Mouse (Mus musculus) cerebellum, adult 2 months (tissue): ENCODE data around the gene Pgm5. TPM values are rescaled to one million over a fixed set of nuclear protein-coding genes. Genes with fewer than 3 reads are reported as not detected.

Source experiments
- DNase-seq, 2 experiments: peaks; one replicate each; pipeline ENCODE4 v3.0.0; 2021
- H3K27ac ChIP-seq: fragments of 200-500 bp; 2 replicates; pipeline ENCODE4 v1.5.1; 2012; ENCODE audit warnings: low read length, control low read depth, inconsistent platforms; ENCODE audit not compliant: insufficient read depth
- H3K27me3 ChIP-seq: fragments of 200-500 bp; 2 replicates; pipeline ENCODE4 v1.6.1; 2012; ENCODE audit warnings: inconsistent platforms, mild to moderate bottlenecking, low read length, moderate library complexity; ENCODE audit not compliant: control insufficient read depth, insufficient read depth
- H3K4me1 ChIP-seq: fragments of 200-500 bp; 2 replicates; pipeline ENCODE4 v1.6.1; 2011; ENCODE audit warnings: low read length; ENCODE audit not compliant: control insufficient read depth, insufficient read depth
- H3K4me3 ChIP-seq: fragments of 200-500 bp; replicated peaks from 2 replicates; pipeline ENCODE3; 2011; ENCODE audit warnings: mild to moderate bottlenecking, low read depth, low read length, control low read depth; ENCODE audit not compliant: insufficient read depth
- CTCF ChIP-seq: fragments of 200-500 bp; IDR thresholded peaks from 2 replicates; pipeline ENCODE4 v1.5.1; 2011; ENCODE audit warnings: low read depth, mild to moderate bottlenecking, control low read depth, low read length, moderate library complexity, borderline replicate concordance; ENCODE audit not compliant: insufficient read depth
- POLR2A ChIP-seq: fragments of 200-500 bp; IDR thresholded peaks from 2 replicates; pipeline ENCODE4 v1.6.1; 2011; ENCODE audit warnings: low read length, control low read depth, borderline replicate concordance; ENCODE audit not compliant: insufficient read depth
- whole genome bisulfite sequencing: fragments of 180-500 bp; shearing (Covaris S2); methylation state at CpG from one replicate; pipeline ENCODE4 v1.1.7; 2018; 5-methylcytosine and 5-hydroxymethylcytosine counted together
- polyA plus RNA-seq: library from polyadenylated mRNA; depleted of rRNA; stranded (reverse); fragments of >200 nt; gene quantifications from 2 replicates; pipeline ENCODE4 v1.2.3, GENCODE M21; 2012

Gene Pgm5
- polyA plus RNA-seq, 1 experiment, result 3.8 TPM

DNA sequence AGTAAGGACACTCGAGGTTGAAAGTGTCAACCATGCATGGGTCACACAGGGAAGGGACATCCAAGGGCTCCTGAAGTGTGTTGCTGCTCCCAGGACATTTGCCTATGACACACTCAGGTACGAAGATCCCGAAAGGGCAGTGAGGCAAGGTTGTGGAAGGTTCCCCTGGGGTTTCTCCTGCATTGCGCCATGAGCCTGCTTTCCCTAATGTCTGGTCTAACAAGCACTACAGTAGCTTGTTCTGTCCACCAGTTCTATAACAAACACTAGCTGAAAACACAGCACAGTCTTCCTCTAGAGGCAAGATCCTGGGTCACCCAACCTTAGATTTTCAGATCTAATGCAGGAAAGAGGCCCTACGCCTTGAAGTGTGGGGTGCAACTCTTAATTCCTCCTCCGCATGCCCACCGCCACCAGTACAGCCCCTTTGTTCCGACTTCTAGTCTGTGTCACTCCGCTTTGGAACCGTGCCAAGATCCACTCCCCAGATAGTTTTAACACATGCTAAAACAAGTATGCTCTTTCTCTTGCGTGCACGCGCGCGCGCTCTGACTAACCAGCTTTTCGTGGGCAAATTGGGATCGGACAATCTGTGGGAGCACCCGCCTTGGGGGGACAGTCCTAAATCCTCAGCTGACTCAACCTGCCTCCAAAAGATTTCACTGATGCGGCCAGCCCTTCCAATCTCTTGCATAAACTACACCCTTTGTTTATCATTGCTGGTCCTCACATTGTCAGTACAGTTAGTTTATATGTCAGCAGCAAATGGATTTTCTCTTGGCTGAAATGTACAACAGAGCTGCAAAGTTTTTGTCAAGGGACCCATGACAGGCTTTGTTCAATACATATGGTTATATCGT, 10.0 kb downstream of the Pgm5 start:
- Histone ChIP-seq H3K27me3 (no peaks in the 10 kb centered on the region), H3K4me3 (no peak overlapping the region), H3K4me1 (no peaks in the 10 kb centered on the region), H3K27ac (no peak overlapping the region)
- no peak for TF ChIP-seq CTCF
- TF ChIP-seq POLR2A, result no peak
- 30% methylated on average over 21 of the region's 21 CpGs for WGBS
- DNase-seq, result no peak

DNA sequence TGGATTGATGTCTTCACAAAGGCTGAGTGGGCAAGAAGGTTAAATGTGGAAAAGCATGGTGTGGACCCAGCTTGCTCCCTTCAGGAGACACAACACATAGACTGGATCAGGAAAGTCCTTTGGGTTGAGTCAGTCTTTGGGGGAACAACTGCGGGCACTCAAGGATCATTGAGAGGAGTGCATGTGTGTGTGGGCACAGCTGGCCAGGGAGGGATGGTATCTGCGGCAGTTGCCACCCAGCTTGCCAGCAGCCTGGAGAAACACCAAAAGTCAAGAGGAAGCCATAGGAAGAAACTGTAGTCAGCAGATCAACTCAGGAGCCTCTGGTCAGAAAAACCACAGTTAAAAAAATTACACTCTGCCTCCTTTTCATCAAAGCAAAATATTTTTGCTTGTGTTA, 12.8 kb downstream of the Pgm5 start:
- no peak overlapping the region for H3K4me3 ChIP-seq
- no peaks in the 10 kb centered on the region for H3K4me1 ChIP-seq
- no peak for DNase-seq
- H3K27ac ChIP-seq, result no peak overlapping the region
- WGBS, result 79% methylated on average over 2 of the region's 2 CpGs
- TF ChIP-seq CTCF, result no peak
- no peak for TF ChIP-seq POLR2A
- no peaks in the 10 kb centered on the region for H3K27me3 ChIP-seq

DNA sequence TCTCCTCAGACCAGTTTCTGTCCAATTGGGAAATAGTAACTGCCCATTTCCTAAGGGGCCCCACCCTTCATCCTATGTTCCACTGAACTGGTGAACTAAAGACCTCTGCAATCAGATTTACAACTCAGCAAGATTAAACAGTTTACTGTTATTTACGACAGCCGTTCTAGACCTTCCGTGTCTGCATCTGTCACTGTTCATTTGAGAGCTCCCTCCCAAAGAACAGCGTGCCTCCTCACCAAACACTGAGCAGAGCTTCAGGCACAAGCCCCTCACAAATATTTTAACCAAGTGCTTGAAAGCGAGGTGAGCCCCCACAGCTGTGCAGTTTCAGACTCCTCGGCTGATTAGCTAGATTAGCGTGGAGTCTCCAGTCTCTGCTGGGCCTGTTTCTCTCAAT, 13.3 kb downstream of the Pgm5 start:
- 71% methylated on average over 7 of the region's 7 CpGs for WGBS
- no peaks in the 10 kb centered on the region for H3K27me3 ChIP-seq
- H3K27ac ChIP-seq, result no peak overlapping the region
- no peak for DNase-seq
- no peak overlapping the region for H3K4me3 ChIP-seq
- no peaks in the 10 kb centered on the region for H3K4me1 ChIP-seq
- no peak for TF ChIP-seq CTCF
- no peak for TF ChIP-seq POLR2A

DNA sequence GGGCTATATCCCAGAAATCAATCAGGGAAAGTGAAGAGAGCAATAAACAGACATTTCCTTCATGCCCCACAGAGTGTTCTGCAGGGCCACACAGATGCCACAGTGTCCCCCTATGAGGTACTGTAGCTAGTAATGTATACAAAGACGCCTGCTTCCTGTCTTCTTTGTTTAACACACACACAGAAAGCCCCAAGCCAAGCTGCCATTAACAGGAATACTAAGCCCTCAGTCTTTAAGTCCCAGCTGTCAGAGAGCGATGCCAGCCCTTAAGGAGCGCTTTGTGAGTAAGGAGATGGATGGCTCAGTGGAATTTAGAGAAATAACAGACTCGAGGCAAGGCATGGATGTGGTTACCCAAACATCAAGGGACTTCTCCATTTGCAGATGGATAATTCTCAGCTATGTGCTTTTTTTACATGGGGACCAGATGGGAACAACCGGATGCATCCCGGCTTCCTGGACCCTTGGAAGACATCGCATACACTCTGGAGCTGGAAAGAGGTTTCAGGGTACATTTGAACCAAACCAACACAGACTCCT, 16.6 kb downstream of the Pgm5 start:
- no peak for DNase-seq
- TF ChIP-seq POLR2A, result no peak
- no peak for TF ChIP-seq CTCF
- no peak overlapping the region for H3K27ac ChIP-seq
- no peak overlapping the region for H3K4me3 ChIP-seq
- H3K27me3 ChIP-seq, result no peaks in the 10 kb centered on the region
- WGBS, result 22% methylated on average over 7 of the region's 7 CpGs
- no peaks in the 10 kb centered on the region for H3K4me1 ChIP-seq

DNA sequence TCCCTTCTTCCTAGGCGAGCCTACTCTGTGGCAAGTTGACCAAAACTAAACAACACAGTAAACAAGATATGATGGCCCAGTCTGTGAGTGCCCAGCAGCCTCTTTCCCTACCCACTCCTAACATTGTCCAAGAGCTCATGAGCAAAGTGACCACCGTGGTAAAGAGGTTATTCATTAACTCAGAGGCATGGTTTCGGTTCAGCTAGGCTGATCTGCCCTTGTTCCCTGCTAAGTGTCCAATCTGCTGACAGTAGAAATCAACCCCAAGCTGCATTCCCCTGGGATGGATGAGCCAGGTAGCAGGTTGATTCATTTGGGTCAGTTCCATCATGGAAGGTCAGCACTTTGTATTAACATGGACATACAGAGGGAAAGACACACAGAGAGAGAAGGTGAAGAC, 19.6 kb downstream of the Pgm5 start:
- DNase-seq, result no peak
- Histone ChIP-seq H3K4me3 (no peak overlapping the region), H3K27me3 (no peaks in the 10 kb centered on the region), H3K27ac (no peak overlapping the region), H3K4me1 (no peaks in the 10 kb centered on the region)
- TF ChIP-seq CTCF, result no peak
- TF ChIP-seq POLR2A, result no peak
- 85% methylated on average over 3 of the region's 3 CpGs for WGBS

DNA sequence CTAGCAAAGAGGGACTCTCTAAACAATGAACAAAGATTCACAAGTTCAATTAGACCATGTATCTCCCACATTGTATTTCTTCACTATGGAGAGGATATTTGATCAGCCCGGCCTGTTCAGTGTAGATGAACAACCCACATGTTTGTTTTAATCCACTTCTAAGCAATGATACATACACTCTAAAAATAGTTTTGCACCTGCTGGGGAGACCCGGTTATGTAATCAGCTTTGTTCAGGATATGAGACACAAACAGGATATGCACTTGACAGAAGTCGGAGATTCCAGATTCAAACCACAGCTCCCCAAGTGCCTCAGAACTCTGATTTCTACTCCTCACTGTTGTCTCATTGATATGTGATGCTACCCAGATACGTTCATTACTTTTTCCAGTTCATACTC, 37.1 kb downstream of the Pgm5 start:
- DNase-seq, result no peak
- Histone ChIP-seq H3K27me3 (no peaks in the 10 kb centered on the region), H3K4me3 (no peak overlapping the region), H3K4me1 (no peaks in the 10 kb centered on the region), H3K27ac (no peak overlapping the region)
- WGBS, result 85% methylated on average over 4 of the region's 4 CpGs
- TF ChIP-seq POLR2A (no peak), CTCF (no peak)

DNA sequence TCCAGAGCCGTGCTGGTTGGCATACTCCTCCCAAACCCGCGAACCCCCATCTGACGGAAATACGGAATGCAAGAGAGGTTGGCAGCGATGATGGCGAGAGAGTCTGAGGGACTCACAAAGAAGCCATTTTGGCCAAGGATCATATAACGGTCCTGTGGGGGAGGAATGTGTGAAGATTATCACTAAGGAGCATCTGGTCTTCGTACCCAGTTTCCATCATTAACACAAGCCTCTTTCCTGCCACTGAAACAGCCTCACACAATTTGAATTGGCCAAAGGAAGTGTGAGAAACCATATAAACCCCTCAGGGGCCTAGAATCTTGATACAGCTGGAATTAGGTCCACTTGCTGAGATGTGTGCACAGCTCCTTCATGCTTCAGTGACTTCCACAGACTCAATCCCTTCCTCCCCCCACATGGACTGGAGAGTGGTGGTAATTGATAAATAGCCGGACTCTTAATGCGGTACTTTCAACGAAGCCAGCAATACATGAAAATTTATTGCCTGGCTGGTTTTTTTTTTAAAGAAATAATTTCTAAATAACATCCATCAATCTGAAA, 45.9 kb downstream of the Pgm5 start:
- Histone ChIP-seq H3K4me1 (no peaks in the 10 kb centered on the region), H3K27me3 (no peaks in the 10 kb centered on the region), H3K4me3 (no peak overlapping the region), H3K27ac (no peak overlapping the region)
- WGBS, result 69% methylated on average over 12 of the region's 12 CpGs
- no peak for DNase-seq
- no peak for TF ChIP-seq CTCF
- no peak for TF ChIP-seq POLR2A

DNA sequence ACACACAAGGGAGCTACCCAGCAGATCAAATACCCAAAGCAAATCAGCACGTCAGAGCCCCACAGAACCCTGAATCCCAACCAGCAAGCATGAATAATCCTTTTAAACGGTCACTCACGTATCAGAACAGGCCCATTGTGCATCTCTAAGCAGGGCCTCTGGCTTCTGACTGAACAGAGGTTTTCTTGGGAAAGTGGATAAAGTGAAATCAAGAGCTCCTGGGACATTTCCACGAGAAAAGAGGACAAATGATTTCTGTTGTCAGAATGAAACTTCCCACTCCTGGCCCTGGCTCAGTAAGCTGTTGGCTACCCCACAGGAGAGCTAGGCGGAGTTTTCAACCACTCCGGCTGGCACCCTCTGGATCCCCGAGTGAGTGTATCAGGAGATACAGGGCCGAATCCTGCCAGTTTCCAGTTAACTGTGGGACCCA, 48.8 kb downstream of the Pgm5 start:
- no peak overlapping the region for H3K27ac ChIP-seq
- no peak for TF ChIP-seq CTCF
- TF ChIP-seq POLR2A, result no peak
- H3K4me1 ChIP-seq, result no peaks in the 10 kb centered on the region
- no peaks in the 10 kb centered on the region for H3K27me3 ChIP-seq
- DNase-seq, result no peak
- H3K4me3 ChIP-seq, result no peak overlapping the region
- WGBS, result 29% methylated on average over 8 of the region's 8 CpGs
